Mouse (Mus musculus): ENCODE results near the gene Arhgef12.

Arhgef12 gene

GRCm38 (mm10) chr9:43078711-43079110 is 28.3 kb downstream of the Arhgef12 start:
- DNase-seq (ENCODE audit: low spot score in 2 of 2), result no peak

- no peak for DNase-seq (ENCODE audit: low spot score in 2 of 2)
Observed at GRCm38 (mm10) chr9:43076163-43076562, 30.9 kb downstream of the Arhgef12 start.

- no peak for DNase-seq (ENCODE audit: low spot score in 2 of 2)
Observed at GRCm38 (mm10) chr9:43074611-43075010, 32.4 kb downstream of the Arhgef12 start.

- no peak for DNase-seq (ENCODE audit: low spot score in 2 of 2)
Observed at GRCm38 (mm10) chr9:43071741-43072140, 35.3 kb downstream of the Arhgef12 start.

GRCm38 (mm10) chr9:43071176-43071575 is 35.9 kb downstream of the Arhgef12 start:
- no peak for DNase-seq (ENCODE audit: low spot score in 2 of 2)

- no peak for DNase-seq (ENCODE audit: low spot score in 2 of 2)
Observed at GRCm38 (mm10) chr9:43070566-43070965, 36.5 kb downstream of the Arhgef12 start.

GRCm38 (mm10) chr9:43070153-43070552 is 36.9 kb downstream of the Arhgef12 start:
- DNase-seq (ENCODE audit: low spot score in 2 of 2), result no peak

- no peak for DNase-seq (ENCODE audit: low spot score in 2 of 2)
Observed at GRCm38 (mm10) chr9:43067896-43068295, 39.1 kb downstream of the Arhgef12 start.

GRCm38 (mm10) chr9:43065231-43065630 is 41.8 kb downstream of the Arhgef12 start:
- DNase-seq (ENCODE audit: low spot score in 2 of 2), result no peak

- DNase-seq (ENCODE audit: low spot score in 2 of 2), result no peak
Observed at GRCm38 (mm10) chr9:43061545-43061944, 45.5 kb downstream of the Arhgef12 start.

- no peak for DNase-seq (ENCODE audit: low spot score in 2 of 2)
Observed at GRCm38 (mm10) chr9:43050391-43050790, 56.6 kb downstream of the Arhgef12 start.

- DNase-seq (ENCODE audit: low spot score in 2 of 2), result no peak
Observed at GRCm38 (mm10) chr9:43044481-43044880, 62.6 kb downstream of the Arhgef12 start.

- DNase-seq (ENCODE audit: low spot score in 2 of 2), result no peak
Observed at GRCm38 (mm10) chr9:43038466-43038865, 68.6 kb downstream of the Arhgef12 start.

- DNase-seq (ENCODE audit: low spot score in 2 of 2), result no peak
Observed at GRCm38 (mm10) chr9:43035208-43035607, 71.8 kb downstream of the Arhgef12 start.

GRCm38 (mm10) chr9:43034273-43034672 is 72.8 kb downstream of the Arhgef12 start:
- DNase-seq (ENCODE audit: low spot score in 2 of 2), result no peak

GRCm38 (mm10) chr9:43027757-43028156 is 79.3 kb downstream of the Arhgef12 start:
- DNase-seq (ENCODE audit: low spot score in 2 of 2), result no peak

- DNase-seq (ENCODE audit: low spot score in 2 of 2), result no peak
Observed at GRCm38 (mm10) chr9:43021515-43022251, 85.4 kb downstream of the Arhgef12 start.

- no peak for DNase-seq (ENCODE audit: low spot score in 2 of 2)
Observed at GRCm38 (mm10) chr9:43019656-43020055, 87.4 kb downstream of the Arhgef12 start.

GRCm38 (mm10) chr9:43015786-43016185 is 91.3 kb downstream of the Arhgef12 start:
- DNase-seq (ENCODE audit: low spot score in 2 of 2), result no peak

- no peak for DNase-seq (ENCODE audit: low spot score in 2 of 2)
Observed at GRCm38 (mm10) chr9:43015366-43015765, 91.7 kb downstream of the Arhgef12 start.

- no peak for DNase-seq (ENCODE audit: low spot score in 2 of 2)
Observed at GRCm38 (mm10) chr9:43014886-43015285, 92.2 kb downstream of the Arhgef12 start.

- no peak for DNase-seq (ENCODE audit: low spot score in 2 of 2)
Observed at GRCm38 (mm10) chr9:43012541-43012940, 94.5 kb downstream of the Arhgef12 start.

- DNase-seq (ENCODE audit: low spot score in 2 of 2), result no peak
Observed at GRCm38 (mm10) chr9:43011061-43011460, 96.0 kb downstream of the Arhgef12 start.

GRCm38 (mm10) chr9:43003881-43004280 is 103.2 kb downstream of the Arhgef12 start:
- DNase-seq (ENCODE audit: low spot score in 2 of 2), result no peak

Measured in urinary bladder, postnatal 4 days (tissue).